Mouse (Mus musculus) natural killer cell, adult 2 months (primary cell): Measurements from ENCODE around the gene Nek5.
A peak's percentile ranks its signal among the peaks of the same experiment; 100 is the strongest.

Experiments used
- DNase-seq, 2 experiments: peaks; one replicate each; pipeline ENCODE4 v3.0.0; 2022; ENCODE audit warnings: low spot score in 2 of 2

The Nek5 gene

DNA sequence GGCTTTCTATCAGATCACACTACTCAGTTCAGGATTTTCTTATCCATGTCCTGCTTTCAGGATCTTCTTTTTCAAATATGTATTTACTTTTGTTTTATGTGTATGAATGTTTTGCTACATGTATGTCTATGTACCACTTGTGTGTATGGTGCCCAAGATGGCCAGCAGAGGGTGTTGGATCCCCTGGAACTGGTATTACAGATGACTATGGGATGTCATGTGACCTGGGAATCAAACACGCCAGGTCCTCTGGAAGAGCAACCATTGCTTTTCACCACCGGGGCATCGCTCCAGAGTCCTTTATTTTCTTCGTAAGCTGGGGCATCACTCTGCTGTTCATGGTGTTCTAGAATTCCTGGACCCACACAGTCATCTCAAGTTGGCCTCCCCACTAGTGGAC lies 35.6 kb downstream of the Nek5 start:
- no peak for DNase-seq

DNA sequence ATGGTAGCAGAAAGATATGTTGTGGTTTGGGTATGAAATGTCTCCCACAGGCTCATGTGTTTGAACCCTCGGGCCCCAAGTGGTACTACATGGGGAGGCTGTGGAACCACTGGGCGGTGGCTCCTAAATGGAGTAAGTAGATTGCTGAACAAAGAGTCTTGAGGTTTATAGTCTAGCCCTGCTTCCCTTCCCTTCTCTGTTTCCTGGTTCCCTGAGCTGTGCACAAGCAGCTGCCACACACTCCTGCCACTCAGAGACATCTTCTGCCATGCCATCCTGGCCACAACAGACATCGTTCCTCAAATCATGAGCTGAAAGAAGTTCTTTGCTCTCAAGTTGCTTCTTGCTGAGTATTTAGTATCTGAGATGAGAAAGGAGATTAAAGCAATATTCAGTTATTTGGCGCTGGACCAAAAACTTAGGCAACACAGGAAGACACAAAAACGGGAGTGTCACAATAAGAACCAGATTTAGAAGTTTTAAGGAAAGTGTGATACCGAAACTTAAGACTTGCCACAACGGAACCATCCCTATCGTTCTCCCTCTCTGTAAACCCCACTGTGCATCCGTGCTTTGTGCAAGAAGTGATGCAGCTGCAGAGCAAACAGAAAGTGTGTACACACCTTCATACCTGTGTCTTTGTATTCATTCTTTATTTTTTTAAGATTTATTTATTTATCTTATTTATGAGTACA lies 45.4 kb downstream of the Nek5 start:
- no peak for DNase-seq

DNA sequence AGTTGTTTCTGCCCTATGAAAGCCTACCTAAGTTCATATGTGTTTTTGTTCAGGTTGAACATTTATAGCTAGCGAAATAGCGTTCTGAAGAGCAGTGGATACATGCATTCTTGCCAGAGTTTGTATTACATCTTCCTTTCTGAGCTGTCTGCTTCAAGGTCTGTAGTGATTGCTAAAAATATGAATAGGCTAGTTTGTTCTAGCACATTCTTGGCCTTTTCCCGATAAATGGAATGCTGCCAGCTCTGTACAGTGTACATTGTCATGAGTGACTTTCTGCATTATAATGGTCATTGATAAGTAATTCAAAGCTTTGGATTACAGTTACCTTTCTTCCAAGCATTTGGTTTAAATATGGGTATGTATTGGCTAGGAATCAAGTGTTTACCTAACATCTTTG lies 63.7 kb downstream of the Nek5 start:
- no peak for DNase-seq

DNA sequence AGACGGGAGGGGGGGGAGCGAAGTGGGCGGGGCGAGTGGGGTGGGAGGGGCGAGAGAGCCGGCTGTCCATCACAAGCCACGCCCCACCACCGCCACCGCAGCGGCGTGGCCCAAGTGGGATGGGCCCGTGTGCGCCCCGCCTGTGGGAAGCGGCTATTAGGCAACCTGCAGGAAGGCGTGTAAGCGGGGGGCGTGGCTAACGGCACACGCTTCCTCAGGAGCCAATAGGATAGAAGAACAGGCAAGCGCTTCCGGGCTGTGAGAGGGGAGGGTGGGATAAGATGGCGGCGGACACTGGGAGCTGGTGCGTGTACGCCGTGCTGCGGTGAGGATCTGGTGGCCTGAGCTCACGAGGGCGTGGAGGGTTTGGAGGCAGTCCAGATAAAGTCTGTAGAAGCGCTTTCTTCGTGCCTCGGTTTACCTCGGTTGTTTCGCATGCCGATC lies 64.4 kb downstream of the Nek5 start, which contains the start of gene Alg11:
TSS of gene Alg11 (plus strand) at position 276 of the 444 bp plus-strand sequence.
- DNase-seq = peak; percentile 92 to 96

DNA sequence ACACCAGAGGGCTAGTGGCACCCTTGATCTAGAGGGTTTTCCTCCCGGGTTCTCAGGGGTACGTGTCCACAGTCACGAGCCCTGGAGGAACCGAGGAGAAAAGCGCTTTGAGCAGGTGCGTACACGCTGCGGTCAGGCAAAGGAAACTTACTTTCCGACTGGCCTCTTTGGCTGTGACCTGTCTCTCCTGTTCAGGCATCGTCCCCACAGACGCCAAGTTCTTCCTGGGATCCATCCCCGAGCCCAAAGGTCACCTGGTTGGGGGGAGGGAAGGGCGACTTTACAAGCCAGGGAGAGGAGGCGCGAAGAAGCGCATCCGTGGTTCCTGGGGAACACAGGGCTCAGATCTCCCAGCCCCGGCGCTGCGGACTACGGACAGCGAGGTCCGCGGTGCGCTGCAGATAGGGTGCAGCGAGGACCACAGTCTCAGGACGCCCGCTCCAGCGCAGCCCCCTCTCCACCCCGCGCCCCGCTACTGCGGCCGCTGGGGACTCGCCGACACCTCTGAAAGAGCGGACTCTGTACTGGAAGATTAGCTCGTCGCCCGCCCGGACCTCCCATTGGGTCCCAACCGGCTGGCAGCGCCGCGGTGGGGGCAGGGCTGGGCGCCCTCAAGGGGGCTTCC lies 64.9 kb downstream of the Nek5 start, which contains the start of gene Atp7b:
TSS of gene Atp7b (minus strand) at position 485 of the 625 bp plus-strand sequence.
- peak in 1 of 2 experiments; percentile 27 for DNase-seq

DNA sequence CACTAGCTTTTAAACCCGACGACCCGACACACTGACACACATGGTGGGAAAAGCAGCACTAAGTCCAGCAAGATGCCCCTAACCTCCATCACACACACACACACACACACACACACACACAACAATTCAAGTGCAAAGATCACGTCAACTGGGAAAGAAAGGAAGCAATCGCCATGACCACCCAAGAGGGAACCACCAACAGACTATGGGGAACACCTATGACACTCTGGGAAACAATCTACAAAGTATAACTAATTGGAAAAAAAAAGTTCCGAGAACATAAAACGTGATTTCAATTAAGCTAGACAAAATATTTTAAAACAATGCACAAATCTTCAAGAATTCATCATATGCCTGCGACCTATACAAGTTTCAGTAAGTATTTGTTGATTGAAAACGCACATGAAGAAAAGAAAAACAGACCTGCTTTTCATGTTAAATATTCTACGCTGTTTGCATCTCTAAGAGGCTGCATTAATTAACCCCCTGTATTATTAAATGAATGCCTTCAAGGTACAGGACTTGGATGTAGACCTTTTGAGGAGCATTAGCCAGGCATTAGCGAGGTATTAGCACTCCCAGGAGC lies 65.6 kb downstream of the Nek5 start:
- no peak for DNase-seq

DNA sequence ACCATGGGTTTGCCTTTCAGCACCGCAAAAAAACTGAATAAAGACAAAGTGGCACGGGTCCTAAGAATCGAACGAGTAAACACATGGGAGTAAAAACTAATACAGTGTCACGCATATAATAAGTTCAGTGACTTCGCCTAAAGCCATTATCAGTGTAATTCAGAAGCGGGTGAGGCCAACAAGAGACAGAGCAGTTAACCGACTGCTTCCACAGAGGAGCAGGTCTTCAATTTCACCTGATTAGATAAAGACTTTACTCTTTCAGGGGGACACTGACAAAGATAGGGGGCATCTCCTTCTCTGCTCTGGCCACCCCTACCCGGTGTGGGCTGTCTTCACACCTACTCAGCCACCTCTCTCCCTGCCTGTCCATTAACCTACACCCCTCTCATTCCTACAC lies 66.5 kb downstream of the Nek5 start:
- DNase-seq = no peak

DNA sequence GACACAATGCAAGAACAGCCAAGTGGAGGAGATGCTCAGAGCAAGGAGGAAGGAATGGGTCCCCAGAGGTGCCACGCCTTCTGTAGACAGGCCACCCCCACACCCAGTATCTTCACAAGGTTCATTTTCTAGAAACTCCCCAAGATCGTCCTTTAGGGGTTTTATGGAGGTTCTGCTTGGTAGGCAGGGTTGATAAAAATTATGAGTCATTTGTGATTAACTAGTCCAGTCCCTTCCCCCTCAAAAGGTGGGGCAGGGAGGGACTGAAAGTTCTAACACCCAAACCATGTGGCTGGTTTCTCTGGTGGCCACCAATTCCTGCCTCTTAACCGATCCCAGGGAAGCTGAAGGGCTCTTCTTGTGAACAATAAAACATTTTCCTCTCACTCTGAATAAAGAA lies 68.0 kb downstream of the Nek5 start:
- DNase-seq = no peak

DNA sequence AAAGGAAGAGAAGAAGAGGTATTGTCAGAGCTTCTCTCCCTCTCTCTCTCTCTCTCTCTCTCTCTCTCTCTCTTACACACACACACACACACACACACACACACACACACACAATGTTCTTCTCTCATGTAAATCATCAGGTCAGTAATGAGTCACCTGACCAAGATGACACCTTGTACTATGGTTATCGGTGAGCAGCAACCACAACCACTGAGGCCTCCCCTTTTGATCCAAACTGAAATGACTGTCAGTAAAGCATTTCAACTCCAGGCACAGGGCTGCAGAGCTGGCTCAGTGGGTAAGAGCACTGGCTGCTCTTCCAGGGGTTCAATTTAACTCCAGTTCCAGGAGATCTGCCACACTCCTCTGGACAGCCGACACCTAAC lies 69.4 kb downstream of the Nek5 start:
- DNase-seq = no peak

DNA sequence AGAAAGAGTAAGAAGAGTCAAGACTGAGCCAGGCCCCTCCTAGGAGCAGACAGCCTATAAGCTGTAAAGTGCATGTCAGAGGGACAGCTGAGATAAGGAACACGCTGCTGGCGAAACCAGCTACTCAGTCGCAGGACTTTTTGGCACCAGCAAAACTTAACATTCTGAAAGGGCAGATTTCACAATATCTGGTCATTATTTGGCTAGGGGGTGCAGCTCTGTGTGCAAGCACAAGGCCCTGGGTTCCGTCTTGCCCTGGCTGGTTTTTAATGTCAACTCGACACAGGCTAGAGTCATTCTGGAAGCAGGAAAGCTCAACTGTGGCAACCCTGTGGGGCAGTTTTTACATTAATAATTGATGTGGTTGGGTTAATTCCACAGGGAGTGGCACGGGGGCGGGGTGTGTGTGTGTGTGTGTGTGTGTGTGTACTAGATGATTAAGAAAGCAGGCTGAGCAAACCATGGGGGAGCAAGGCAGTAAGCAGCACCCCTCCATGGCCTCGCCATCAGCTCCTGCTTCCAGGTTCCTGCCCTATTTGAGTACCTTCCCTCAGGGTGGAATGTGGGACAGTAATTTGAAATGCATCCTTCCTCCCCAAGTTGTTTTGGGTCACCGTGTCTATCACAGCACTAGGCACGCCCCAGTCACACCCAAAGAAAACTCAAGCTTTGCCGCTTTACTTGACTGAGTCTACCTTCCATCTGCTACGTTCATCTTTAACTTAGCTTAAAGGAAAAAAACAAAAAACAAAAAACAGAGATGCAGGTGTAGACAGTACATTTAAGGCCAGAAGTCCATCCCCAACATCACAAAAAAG lies 70.0 kb downstream of the Nek5 start:
- DNase-seq = no peak

DNA sequence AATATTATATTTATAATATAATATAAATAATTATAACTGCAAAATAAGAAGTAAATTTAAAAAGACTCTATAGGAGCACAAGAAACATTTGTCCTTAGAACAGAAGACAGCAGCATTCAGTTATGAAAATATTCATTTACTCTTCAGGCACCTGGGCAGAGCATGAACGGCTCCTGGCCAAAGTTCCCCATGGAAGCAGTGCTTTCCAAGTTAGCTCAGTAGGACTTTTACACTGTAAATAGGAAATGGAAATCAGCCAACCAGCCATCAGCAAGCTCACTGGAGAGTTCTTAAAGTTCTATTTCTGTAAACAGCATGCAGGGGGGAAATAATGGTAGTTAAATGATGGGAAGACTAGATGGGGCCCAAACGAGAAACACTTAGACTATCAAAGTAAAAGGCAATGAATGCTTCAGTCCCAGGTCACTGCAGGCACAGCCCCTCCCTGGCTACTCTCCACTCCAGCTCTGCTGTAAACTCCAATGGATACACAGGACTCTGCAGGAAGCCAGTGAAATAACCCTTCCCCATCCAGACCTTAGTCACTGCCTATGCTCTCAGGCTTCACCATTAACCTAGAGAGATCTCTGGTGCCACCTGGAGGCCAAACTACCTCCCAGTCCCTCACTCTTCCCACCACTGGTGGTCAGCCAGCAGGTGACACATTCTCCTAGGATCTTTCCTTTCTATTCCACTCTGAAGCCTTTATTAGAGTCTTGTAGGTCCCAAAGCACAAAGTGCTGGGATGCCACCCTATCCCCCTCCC lies 77.0 kb downstream of the Nek5 start:
- peak in 1 of 2 experiments; percentile 12 for DNase-seq

DNA sequence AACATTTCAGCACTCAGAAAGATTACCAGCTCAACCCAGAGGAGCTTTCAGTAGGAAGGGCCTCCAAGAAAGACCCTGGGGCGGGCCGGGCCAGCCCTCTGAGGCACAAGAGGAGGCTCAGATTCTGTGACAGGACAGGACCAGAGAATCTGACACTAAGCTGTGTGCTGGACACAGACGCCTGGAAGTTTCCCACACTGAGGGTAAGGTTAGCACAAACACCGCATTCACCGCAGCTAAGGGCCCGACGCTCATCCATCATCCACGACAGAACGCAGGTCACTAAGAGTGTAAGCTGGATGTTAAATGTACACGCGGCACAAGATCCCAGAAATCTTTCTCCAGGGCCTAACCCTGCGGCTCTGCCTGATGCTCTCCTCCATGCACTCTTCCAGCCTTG lies 81.1 kb downstream of the Nek5 start:
- DNase-seq = no peak

DNA sequence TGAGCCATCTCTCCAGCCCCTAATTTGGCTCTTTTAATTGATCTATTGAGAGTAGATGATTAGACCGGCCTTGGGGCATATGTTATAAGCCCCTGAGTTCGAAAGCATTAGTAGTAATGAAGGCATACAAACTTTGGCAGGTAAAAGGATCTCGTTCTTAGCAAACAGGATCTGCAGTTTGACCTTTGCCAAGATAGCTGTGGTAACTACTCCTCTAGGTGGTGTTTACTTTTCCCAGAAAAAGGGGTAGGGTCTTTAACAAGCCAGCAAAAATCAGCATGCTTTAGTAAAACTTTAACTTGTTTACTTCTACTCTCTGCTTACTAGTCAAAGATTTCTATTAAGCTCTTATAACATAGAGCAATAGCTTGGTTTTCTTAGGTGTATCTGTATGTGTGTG lies 82.3 kb downstream of the Nek5 start:
- DNase-seq = no peak

DNA sequence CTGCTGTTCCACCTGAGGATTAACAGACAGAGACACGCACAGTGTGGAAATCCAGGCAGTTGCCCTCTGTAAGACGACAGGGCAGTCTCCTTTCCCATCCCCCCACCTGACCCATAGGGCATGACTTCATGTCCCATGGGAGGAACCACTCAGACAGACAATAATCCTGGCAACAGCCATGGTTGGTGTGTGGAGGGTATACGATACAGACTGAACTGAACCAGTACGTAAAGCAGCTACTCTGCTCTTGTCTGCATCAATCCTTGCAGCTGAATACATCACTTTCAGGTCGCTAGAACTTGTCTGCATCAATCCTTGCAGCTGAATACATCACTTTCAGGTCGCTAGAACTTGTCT lies 84.7 kb downstream of the Nek5 start:
- DNase-seq = no peak

DNA sequence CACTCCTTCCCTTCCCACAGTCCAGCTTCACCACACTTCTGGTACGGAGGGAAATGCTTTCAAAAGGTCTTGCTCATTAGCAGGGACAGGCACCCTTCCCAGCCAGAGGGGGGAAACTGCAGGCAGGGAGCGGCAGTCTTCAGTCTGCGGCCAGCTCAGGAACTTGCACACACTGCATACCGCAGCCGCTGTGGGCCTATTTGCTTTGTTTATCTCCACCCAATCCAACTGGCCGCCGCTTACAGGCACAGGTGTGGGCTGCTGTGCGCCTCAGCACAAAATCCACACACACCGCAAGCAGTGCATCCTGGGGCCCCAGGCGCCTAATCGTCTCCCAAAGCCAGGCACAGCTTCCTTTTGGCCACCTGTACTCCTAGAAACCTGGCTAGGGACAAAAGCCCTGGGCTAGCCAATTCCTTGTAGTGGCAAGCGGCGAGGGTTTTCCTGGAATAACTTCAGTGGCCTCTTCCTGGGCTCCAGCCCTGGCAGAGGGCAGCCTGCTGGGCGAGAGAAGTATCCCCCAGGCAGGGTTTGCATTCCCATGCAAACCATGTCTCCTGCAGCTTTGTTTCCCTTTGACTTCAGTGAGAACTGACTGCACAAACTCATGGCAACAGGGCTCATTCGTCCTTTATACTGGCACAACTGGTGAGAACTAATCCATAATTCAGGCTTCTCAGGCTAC lies 85.2 kb downstream of the Nek5 start:
- no peak for DNase-seq

DNA sequence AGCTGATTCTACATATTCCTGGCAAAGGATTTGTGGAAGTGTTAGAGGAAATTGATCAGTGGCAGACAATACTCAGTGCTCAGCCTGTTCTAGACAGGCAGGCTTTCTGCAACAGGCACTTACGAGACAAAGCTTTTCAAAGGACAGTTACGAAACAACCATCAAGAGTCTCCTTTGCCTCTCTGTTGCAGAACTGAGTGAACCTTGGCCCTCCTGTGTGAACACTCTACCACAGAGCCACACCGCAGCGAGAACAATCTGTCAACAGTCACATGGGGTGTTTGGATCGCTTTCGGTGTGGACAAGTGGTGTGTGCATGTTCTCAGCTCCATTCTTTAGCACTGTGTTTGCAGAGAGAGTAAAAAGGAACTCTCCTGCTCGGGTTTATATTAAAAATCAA lies 87.8 kb downstream of the Nek5 start:
- DNase-seq = no peak

DNA sequence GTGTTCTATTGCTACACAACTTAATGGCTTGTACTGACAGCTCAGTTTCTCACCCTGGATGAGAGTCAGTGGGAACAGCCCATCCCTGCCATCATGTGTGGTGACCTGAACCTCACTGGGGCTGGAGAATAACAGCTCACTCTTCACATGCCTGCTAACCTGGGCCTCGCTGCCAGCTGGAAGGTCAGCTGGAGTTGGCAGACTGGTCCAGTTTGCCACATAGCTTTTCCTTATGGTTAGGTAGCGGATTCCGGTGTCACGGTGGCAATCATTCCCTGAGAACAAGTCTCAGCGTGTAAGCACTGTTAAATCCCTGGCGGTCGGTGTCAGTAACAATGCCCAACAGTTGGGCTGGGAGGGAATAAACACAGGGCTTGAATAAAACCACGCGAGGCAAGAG lies 88.7 kb downstream of the Nek5 start:
- DNase-seq = no peak

DNA sequence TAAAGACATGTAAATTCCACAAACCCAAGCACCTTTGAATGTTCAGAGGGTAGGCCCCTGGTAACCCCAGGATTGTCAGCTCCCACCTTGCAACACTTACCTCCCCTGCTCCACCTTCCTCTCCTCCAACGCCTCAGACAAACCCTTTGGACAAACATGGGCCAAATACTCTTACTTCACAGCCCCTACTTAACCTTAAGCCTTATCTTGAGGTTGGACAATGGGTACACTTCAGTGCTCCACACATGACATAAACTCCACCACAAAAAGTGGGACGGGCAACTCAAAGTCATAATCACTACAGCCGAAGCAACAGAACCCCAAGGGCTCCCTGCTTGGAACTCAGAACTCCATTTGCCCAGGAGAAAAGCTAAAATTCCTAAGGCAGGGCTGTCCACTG lies 93.9 kb downstream of the Nek5 start:
- DNase-seq = no peak

DNA sequence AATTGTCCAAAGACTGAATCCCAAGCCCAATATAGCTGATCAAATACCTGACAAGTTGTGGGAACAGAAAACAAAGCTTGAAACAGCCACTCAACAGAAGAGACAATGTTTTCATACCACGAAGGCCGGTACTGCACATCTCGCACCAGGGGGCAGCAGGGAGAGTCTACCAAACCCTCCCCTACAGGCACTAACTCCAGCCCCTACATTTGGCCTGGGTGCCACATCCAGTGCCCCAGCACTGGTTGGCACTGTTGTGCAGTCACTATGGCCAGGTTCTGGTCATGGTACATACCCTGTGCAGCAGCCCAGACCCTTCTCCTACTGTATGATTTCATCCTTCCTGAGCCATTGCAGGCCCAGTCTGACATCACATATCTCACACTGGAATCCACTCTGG lies 95.9 kb downstream of the Nek5 start:
- DNase-seq = no peak

DNA sequence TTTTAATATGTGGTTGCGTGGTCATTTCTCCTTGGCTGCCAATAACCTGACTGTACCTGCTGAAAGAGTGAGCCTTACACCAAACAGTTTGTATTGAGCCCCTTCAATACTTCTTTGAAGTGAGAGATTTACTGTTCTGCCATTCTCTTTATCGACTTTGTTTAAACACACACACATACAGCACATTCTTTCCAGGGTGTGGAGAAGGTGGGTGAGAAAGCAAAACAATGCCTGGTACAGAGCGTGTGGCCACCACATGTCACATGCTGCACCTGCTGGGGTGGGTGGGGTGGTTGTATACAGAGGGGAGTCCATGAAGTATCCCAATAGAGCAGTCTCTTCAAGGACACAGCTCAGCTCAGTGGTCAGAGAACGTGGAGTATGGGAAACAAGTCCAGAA lies 99.6 kb downstream of the Nek5 start:
- no peak for DNase-seq
